Mouse (Mus musculus) left cerebral cortex, postnatal 36 days (tissue): ENCODE measurements at regions not wholly inside any gene's neighbourhood (a gene's known extent, or its start where the extent isn't known, plus 50 kb on each side); places are given as distances from the start of the nearest gene placed in this dataset.
A peak's percentile ranks its signal among the peaks of the same experiment; 100 is the strongest.

Experiments
- DNase-seq, 2 experiments: peaks; one replicate each; pipeline ENCODE4 v3.0.0; 2021 to 2022; ENCODE audit warnings: low spot score in 2 of 2, mixed read lengths in 1 of 2
- intact Hi-C: fragments of 180-260 bp; cut with DNase I; formaldehyde crosslinking; loops from one replicate; pipeline ENCODE4 v1.15.1; 2025

GRCm38 (mm10) chr6:148603460-148603859, 159.3 kb upstream of the Tmtc1 start:
- no peak for DNase-seq
- intact Hi-C loops: no loop called here

- intact Hi-C loops: no loop called here
- no peak for DNase-seq
These were observed 158.7 kb upstream of the Tmtc1 start for GRCm38 (mm10) chr6:148602894-148603293.

DNA sequence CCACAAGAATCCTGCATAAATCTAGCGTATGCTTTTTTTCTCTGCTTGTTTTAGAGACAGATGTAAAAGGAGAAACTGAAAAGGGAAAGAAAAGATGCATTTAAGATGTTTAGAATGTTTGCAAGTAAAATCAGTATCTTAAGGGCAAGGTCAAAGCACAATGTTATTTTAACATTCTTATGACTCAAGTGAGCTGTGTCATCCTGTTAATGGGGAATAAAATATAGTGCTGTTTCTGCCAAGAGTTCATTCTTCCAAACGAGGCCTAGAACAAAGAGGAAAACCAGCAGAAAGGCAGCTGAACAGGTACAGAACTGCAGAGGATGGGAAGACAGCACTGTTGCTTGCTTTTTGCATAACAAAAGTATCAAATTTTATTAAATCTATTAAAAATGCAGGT, 156.7 kb upstream of the Tmtc1 start:
- intact Hi-C loops: no loop called here
- DNase-seq: no peak

DNA sequence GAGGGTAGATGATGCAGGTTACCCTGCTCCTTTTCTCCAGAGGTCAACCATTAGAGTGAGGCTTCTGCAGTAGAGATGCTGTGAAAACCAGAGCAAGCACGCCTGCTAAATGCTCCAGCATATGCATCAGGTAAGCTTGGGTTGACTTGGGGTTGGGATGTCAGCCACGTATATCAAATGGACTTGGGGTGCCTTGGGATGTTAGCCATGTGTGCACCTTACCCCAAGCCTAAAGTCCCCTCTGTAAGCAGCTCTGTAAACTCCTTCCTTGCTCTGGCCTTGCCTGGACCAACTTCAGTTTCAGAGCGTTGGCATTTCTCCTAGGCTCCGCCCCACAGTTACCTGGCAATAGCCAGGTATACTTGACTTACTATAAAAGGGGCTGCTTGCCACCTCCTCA, 155.3 kb upstream of the Tmtc1 start:
- intact Hi-C loops: no loop called here
- DNase-seq: no peak

GRCm38 (mm10) chr6:148598746-148599337, 154.7 kb upstream of the Tmtc1 start:
- intact Hi-C loops: no loop called here
- no peak for DNase-seq

DNA sequence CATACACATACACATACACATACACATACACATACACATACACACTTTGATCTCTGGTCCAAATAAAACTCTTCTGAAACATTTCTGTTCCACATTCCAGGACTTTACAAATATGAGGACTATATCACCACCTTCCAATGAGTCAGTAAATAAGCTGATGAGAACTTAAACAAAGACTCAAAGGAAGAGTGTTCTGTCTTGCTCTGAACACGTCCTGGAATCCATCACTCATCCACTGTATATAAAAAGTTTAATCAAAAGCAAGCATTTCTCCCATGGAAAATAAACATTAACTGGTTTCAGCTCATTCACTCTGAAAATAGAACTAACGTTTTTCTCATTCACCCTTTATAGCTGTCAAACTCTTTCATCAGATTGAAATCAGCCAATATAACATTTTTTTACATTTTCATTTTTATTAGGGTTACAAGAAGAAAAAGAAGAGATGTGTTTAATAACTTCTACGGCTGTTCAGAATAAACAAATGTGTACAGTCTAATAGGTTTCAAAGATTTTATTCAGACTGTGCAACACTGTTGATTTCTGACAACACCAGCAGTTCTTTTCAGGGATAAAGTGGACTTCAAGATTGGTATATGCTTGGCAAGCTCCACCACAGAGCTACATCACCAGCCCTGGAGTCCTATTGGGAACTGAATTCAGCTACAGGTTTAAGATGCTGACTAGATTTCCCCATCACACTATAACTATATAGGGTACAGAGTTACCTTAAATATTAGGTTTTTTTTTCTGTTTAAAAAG, 151.0 kb upstream of the Tmtc1 start:
- no peak for DNase-seq
- intact Hi-C loops: no loop called here

DNA sequence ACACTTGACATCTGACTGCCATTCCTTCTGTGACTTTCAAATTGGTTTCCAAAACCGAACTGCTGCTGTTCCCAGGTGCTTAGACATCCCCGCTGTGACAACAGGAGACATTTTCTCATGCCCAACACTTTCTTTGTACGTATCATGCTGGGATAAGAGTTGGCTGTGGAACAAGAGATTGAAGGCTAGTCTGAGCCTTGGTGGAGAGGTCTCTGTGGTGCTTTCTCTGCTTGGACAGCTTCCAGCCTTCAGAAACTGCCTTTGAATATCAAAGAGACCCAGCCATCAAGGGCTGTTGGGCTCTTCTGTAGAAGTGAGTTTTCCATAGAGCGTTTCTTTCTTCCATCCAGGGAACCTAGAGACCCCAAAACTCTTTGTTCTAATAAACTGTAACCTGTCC, 144.8 kb upstream of the Tmtc1 start:
- intact Hi-C loops: no loop called here
- DNase-seq: no peak

- DNase-seq: no peak
- intact Hi-C loops: no loop called here
These were observed 142.5 kb upstream of the Tmtc1 start for GRCm38 (mm10) chr6:148586439-148587321.

GRCm38 (mm10) chr6:148584126-148584525, 139.9 kb upstream of the Tmtc1 start:
- no peak for DNase-seq
- intact Hi-C loops: no loop called here

DNA sequence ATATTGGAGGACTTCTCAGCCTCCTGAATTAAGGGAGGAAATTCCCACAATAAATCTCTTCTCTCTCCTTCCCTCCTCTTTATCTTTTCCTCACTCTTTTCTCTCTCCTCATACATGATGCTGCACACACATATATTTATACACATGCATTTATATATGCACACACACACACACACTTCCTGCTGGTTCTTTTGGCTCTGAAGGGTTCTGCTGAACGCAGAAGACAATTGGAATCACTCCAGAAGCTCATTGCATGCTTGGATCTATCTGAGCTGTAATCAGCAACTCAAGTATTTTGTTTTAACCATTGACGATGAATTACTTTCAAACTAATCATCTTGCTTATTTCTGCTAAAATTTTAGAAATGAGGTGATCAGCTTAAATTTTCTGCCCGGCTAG, 134.1 kb upstream of the Tmtc1 start:
- intact Hi-C loops: no loop called here
- DNase-seq: no peak

DNA sequence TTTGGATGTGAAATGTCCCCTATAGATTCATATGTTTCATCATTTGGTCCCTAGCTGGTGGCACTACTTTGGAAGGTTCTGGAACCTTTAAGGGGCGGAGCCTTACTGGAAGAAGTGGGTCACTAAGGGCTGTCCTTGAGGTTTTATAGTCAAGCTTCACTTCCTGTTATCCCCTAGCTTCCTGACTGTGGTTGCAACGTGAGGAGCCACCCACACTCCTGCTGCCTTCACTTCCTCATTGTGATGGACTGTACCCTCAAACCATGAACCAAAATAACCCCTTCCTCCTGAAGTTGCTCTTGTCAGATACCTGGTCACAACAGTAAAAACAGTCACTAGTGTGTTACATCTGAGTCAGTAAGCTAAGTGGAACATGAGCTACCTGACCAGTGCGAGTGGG, 133.5 kb upstream of the Tmtc1 start:
- intact Hi-C loops: no loop called here
- no peak for DNase-seq

DNA sequence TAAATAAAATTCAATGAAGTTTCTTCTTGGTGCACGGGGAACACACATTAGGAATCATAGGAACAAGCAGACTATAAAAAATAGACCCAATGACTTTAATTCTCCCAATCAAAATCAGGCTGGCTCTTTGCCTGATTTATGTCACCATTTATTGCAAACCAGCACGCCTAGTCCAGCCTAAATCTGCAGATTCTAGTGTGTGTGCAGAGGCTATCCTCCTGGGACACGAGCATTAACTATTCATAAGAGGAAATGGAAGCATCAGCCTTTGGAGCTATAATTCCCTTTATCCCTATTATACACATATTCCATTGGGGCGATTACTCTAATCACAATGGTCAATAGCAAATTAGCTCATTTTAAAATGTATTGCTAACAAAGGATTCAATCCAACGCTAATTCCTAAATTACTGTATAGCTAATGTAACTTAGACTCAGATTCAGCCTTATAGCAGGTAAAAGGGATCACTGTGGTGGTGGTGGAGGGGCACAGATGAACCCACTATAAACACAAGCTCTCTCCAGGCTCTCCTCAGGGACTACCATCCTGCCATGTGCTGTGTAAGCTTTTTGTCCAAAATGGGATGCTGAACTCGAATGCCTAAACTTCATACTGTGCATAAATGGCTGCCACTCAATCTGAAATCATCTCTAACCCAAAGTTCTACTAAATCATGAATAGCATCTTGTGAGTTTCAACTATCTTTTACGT, 130.7 kb upstream of the Tmtc1 start:
- intact Hi-C loops: no loop called here
- DNase-seq: no peak

- intact Hi-C loops: no loop called here
- DNase-seq: no peak
These were observed 128.0 kb upstream of the Tmtc1 start for GRCm38 (mm10) chr6:148572201-148572600.

GRCm38 (mm10) chr6:148571651-148572050, 127.5 kb upstream of the Tmtc1 start:
- intact Hi-C loops: no loop called here
- peak; percentile 36 to 40 for DNase-seq

DNA sequence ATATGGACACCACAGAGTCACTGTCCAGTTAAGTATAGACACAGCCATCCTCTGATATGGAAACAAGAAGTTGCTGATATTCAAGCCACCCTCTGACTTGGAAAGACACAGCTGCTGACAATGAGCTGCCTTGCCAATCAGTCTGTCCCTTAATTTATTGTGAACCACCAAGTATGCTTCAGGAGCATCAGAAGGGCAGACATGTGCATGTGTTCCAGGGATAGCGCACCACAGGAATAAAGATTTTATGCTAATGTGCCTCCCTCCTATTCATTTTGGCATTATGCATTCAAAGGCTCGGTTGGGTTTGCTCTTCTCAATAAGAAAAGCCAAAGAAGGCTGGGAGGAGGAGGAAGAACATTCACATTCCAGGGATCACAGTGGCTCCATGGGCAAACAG, 120.0 kb upstream of the Tmtc1 start:
- no peak for DNase-seq
- intact Hi-C loops: loop anchor here (10.0 kb wide), 1 partner anchor 121 kb away; no protein-coding TSS in a partner anchor

GRCm38 (mm10) chr6:148562206-148562708, 118.1 kb upstream of the Tmtc1 start:
- intact Hi-C loops: loop anchor here (10.0 kb wide), 1 partner anchor 123 kb away; no protein-coding TSS in a partner anchor
- no peak for DNase-seq

- intact Hi-C loops: loop anchor here (10.0 kb wide), 2 partner anchors 112 to 202 kb away; partner anchors contain the start of gene Tmtc1
- no peak for DNase-seq
These were observed 112.3 kb upstream of the Tmtc1 start for GRCm38 (mm10) chr6:148556484-148556871.

DNA sequence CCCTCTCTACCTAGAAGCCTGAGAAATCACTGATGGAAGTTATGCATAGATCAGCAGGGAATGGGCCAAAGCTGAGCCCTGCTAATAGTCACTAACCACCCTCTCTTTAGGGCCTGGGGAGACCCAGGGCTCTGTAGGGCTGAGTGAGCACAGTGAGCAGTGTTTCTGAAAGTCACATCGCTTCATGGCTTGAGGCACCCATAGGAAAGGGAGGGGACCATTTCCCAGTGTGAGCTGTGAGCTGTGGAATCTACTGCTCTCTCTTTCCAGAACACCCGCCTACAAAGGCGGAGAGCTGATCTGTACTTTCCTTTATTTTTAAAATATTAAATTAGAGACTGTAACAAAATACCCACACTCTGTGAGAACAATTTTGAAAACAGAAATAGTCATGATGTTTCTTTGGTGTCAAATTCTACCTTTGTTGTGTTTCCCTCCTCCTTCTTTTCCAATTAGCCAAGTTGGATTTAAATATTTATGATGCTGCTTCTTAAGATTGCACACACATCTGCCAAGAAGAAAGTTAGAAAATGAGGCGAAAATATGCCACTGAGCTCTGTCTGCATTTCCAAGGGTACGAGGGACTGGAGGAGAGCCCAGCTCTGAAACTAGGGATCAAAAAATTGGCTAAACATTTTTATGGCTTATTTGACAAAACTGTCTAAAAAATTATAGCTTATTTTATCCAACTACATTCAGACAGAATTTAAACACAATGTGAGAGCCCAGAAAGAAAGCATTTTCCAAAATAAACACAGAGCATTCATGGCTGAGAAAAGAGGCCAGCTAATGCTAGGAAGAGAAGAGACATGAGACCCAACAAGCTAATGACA, 111.7 kb upstream of the Tmtc1 start:
- DNase-seq: peak; percentile 26 to 33
- intact Hi-C loops: loop anchor here (10.0 kb wide), 2 partner anchors 111 to 201 kb away; partner anchors contain the start of gene Tmtc1

- DNase-seq: peak; percentile 16 to 18
- intact Hi-C loops: loop anchor here (10.0 kb wide), 2 partner anchors 110 to 200 kb away; partner anchors contain the start of gene Tmtc1
These were observed 110.3 kb upstream of the Tmtc1 start for GRCm38 (mm10) chr6:148554463-148554862.
